Mouse (Mus musculus): ENCODE measurements around the gene Nos1. TPM values are rescaled to one million over a fixed set of nuclear protein-coding genes. Genes with fewer than 3 reads are reported as not detected.
A peak's percentile ranks its signal among the peaks of the same experiment; 100 is the strongest.

The Nos1 gene
- polyA plus RNA-seq, 2 experiments = under 0.01 TPM; not detected in 1

DNA sequence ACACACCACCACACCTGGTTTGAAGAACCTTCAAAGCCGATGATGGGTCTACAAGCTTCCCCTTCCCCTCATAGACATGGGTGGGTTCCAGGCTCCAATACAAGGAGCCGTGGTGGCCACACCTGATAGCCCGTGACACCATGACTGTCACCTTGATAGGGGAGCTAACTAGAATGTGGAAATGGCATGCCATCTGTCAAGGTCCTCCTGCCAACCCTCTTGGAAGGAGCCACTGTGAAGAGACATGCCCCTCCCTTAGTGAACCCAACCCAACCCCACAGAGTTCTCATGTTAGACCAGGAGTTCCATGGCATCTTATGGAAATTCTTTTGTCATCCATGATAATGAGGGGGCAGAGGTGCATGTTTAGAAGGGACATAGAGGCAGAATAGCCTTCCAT lies 156.4 kb downstream of the Nos1 start:
- Histone ChIP-seq H3K27ac (no peak overlapping the region), H3K36me3 (replicated peaks; ENCODE audit: control insufficient read depth, insufficient read depth, low read depth) (no peaks in the 10 kb centered on the region), H3K9me3 (ENCODE audit: control insufficient read depth, low read length) (no peaks in the 10 kb centered on the region), H3K4me3 (ENCODE audit: insufficient read depth in 1 of 2, low read depth in 2 of 2, low read length in 2 of 2) (no peak overlapping the region), H3K4me2 (ENCODE audit: low read depth) (no peak overlapping the region), H3K9ac (replicated peaks) (no peak overlapping the region), H3K4me1 (replicated peaks; ENCODE audit: control insufficient read depth in 2 of 2, insufficient read depth in 2 of 2, low read length in 1 of 2) (no peaks in the 10 kb centered on the region), H3K27me3 (ENCODE audit: control insufficient read depth, insufficient read depth, low read length) (no peaks in the 10 kb centered on the region)
- DNase-seq (ENCODE audit: low read depth in 3 of 3, low spot score in 3 of 3) (no peak), ATAC-seq (ENCODE audit: insufficient read depth) (no peak)
- 50% methylated on average over 3 of the region's 3 CpGs for WGBS (ENCODE audit: insufficient replicate concordance)
- TF ChIP-seq EP300 (IDR thresholded peaks at IDR 0.05; ENCODE audit: low read depth) (no peak), CTCF (IDR thresholded peaks at IDR 0.05; ENCODE audit: low read depth) (no peak)

DNA sequence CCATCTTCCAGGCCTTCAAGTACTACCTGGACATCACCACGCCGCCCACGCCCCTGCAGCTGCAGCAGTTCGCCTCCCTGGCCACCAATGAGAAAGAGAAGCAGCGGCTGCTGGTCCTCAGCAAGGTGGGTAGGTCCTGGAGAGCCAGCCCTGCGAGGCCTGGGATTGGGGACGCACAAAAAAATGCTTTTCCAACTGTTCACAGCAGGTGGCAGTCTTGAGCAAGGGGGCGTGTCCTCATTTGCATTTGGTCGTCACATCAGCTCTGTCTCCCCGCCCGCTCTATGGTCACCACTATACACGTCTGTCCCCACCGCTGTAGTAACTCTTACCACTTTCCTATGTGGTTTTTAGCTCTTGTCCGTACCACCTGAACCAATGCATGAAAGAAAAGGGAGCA lies 157.3 kb downstream of the Nos1 start:
- peak; percentile 15; the same call in 1 of the 2 replicates for ATAC-seq (ENCODE audit: insufficient read depth)
- H3K9ac ChIP-seq (replicated peaks) = no peak overlapping the region
- WGBS (ENCODE audit: insufficient replicate concordance) = 7% methylated on average over 14 of the region's 14 CpGs

DNA sequence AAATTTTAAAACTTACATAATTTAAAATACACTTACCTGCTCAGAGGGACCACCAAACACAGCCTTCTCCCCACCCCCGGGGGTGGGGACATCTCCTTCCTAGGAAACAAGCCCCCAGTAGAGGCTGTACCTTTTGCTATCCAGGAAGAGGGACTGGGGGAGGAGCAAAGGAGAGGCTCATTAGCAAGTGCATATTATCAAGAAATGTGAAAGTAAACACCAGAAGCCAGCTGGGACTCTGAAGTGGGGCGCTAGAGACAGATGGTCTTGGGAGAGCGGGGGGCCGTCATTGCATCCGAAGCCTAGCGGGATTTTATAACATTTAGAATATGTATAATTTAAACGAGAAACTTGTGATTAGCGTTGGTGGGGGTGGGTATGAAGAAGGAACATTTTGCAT lies 158.6 kb downstream of the Nos1 start:
- TF ChIP-seq EP300 (IDR thresholded peaks at IDR 0.05; ENCODE audit: low read depth) (no peak), CTCF (IDR thresholded peaks at IDR 0.05; ENCODE audit: low read depth) (no peak)
- Histone ChIP-seq H3K27ac (no peak overlapping the region), H3K4me1 (replicated peaks; ENCODE audit: control insufficient read depth in 2 of 2, insufficient read depth in 2 of 2, low read length in 1 of 2) (no peaks in the 10 kb centered on the region), H3K27me3 (ENCODE audit: control insufficient read depth, insufficient read depth, low read length) (no peaks in the 10 kb centered on the region), H3K4me2 (ENCODE audit: low read depth) (no peak overlapping the region), H3K4me3 (ENCODE audit: insufficient read depth in 1 of 2, low read depth in 2 of 2, low read length in 2 of 2) (no peak overlapping the region), H3K9ac (replicated peaks) (no peak overlapping the region), H3K9me3 (ENCODE audit: control insufficient read depth, low read length) (no peaks in the 10 kb centered on the region), H3K36me3 (replicated peaks; ENCODE audit: control insufficient read depth, insufficient read depth, low read depth) (no peaks in the 10 kb centered on the region)
- DNase-seq (ENCODE audit: low read depth in 3 of 3, low spot score in 3 of 3) (no peak), ATAC-seq (ENCODE audit: insufficient read depth) (no peak)
- WGBS (ENCODE audit: insufficient replicate concordance) = 66% methylated on average over 8 of the region's 8 CpGs

More for the DNA sequence above, 157.3 kb downstream of the Nos1 start:
- no peaks in the 10 kb centered on the region for H3K9me3 ChIP-seq (ENCODE audit: control insufficient read depth, low read length)
- TF ChIP-seq EP300 (IDR thresholded peaks at IDR 0.05; ENCODE audit: low read depth) = no peak
- peak; percentile 89 for TF ChIP-seq CTCF (IDR thresholded peaks at IDR 0.05; ENCODE audit: low read depth)
- H3K4me3 ChIP-seq (ENCODE audit: insufficient read depth in 1 of 2, low read depth in 2 of 2, low read length in 2 of 2) = no peak overlapping the region
- no peak overlapping the region for H3K27ac ChIP-seq
- peak; percentile 41 to 46 (median 45) for DNase-seq (ENCODE audit: low read depth in 3 of 3, low spot score in 3 of 3)
- peak overlapping the region; percentile 6; the same call in 1 of the 2 replicates for H3K4me2 ChIP-seq (ENCODE audit: low read depth)
- no peaks in the 10 kb centered on the region for H3K27me3 ChIP-seq (ENCODE audit: control insufficient read depth, insufficient read depth, low read length)
- H3K4me1 ChIP-seq (replicated peaks; ENCODE audit: control insufficient read depth in 2 of 2, insufficient read depth in 2 of 2, low read length in 1 of 2) = no peaks in the 10 kb centered on the region
- no peaks in the 10 kb centered on the region for H3K36me3 ChIP-seq (replicated peaks; ENCODE audit: control insufficient read depth, insufficient read depth, low read depth)

DNA sequence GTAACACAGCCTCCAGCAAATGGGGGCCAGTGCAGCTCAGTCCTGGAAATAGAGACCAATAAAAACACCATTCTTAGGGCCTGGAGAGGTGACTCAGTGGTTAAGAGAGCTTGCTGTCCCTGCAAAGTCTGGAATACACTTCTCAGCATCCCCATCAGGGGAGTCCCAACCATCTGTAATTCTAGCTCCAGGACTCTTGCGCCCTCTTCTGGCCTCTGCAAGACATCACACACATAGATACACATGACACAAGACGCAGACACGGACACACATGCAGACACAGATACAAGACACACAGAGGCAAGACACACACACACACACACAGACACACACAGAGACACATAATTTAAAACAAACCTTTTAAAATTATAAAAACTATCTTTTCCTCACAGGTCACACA lies 160.7 kb downstream of the Nos1 start:
- DNase-seq (ENCODE audit: low read depth in 3 of 3, low spot score in 3 of 3) (no peak), ATAC-seq (ENCODE audit: insufficient read depth) (no peak)
- no peaks in the 10 kb centered on the region for H3K27me3 ChIP-seq (ENCODE audit: control insufficient read depth, insufficient read depth, low read length)
- H3K4me3 ChIP-seq (ENCODE audit: insufficient read depth in 1 of 2, low read depth in 2 of 2, low read length in 2 of 2) = no peak overlapping the region
- H3K9ac ChIP-seq (replicated peaks) = no peak overlapping the region
- no peaks in the 10 kb centered on the region for H3K9me3 ChIP-seq (ENCODE audit: control insufficient read depth, low read length)
- no peaks in the 10 kb centered on the region for H3K36me3 ChIP-seq (replicated peaks; ENCODE audit: control insufficient read depth, insufficient read depth, low read depth)
- no peaks in the 10 kb centered on the region for H3K4me1 ChIP-seq (replicated peaks; ENCODE audit: control insufficient read depth in 2 of 2, insufficient read depth in 2 of 2, low read length in 1 of 2)
- no peak overlapping the region for H3K4me2 ChIP-seq (ENCODE audit: low read depth)
- H3K27ac ChIP-seq = no peak overlapping the region
- WGBS (ENCODE audit: insufficient replicate concordance) = 61% methylated on average over 3 of the region's 3 CpGs
- TF ChIP-seq EP300 (IDR thresholded peaks at IDR 0.05; ENCODE audit: low read depth) = no peak
- peak; percentile 45 for TF ChIP-seq CTCF (IDR thresholded peaks at IDR 0.05; ENCODE audit: low read depth)

DNA sequence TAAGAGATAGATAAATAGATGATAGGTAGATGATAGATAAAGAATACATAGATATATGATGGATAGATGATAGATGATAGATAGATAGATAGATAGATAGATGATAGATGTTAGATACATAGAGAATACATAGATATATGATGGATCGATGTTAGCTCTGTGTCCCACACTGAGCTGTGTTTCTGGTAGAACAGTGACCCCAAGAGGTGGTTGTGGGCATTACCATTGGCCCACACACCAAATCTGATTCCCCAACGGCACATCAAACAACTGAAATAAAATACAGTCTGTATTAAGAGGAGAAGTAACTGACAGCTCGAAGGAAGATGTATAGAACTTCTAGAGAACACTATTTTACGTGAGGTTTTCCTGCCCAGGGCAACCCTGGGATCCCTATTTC lies 165.8 kb downstream of the Nos1 start:
- H3K4me2 ChIP-seq (ENCODE audit: low read depth) = no peak overlapping the region
- no peak overlapping the region for H3K27ac ChIP-seq
- H3K9me3 ChIP-seq (ENCODE audit: control insufficient read depth, low read length) = no peaks in the 10 kb centered on the region
- H3K27me3 ChIP-seq (ENCODE audit: control insufficient read depth, insufficient read depth, low read length) = no peaks in the 10 kb centered on the region
- TF ChIP-seq EP300 (IDR thresholded peaks at IDR 0.05; ENCODE audit: low read depth) = no peak
- TF ChIP-seq CTCF (IDR thresholded peaks at IDR 0.05; ENCODE audit: low read depth) = peak; percentile 54
- H3K4me1 ChIP-seq (replicated peaks; ENCODE audit: control insufficient read depth in 2 of 2, insufficient read depth in 2 of 2, low read length in 1 of 2) = no peaks in the 10 kb centered on the region
- DNase-seq (ENCODE audit: low read depth in 3 of 3, low spot score in 3 of 3) = no peak
- WGBS (ENCODE audit: insufficient replicate concordance) = 19% methylated on average over 4 of the region's 4 CpGs
- H3K9ac ChIP-seq (replicated peaks) = no peak overlapping the region
- ATAC-seq (ENCODE audit: insufficient read depth) = no peak
- no peaks in the 10 kb centered on the region for H3K36me3 ChIP-seq (replicated peaks; ENCODE audit: control insufficient read depth, insufficient read depth, low read depth)
- H3K4me3 ChIP-seq (ENCODE audit: insufficient read depth in 1 of 2, low read depth in 2 of 2, low read length in 2 of 2) = no peak overlapping the region
